Mouse (Mus musculus): ENCODE measurements around the gene Smyd4. TPM values are rescaled to one million over a fixed set of nuclear protein-coding genes. Genes with fewer than 3 reads are reported as not detected.

Smyd4 gene
- polyA plus RNA-seq, 1 experiment from 2014 or later = 4.6 TPM

GRCm38 (mm10) chr11:75431307-75431706, 83.1 kb downstream of the Smyd4 start:
- H3K9me3 ChIP-seq (replicated peaks; ENCODE audit: control insufficient read depth, low read length) = 0 out of 2 replicates have a peak, but pooled peaks cover 3% of the 10 kb centered on the region
- no peak overlapping the region for H3K4me3 ChIP-seq (ENCODE audit: low read depth, low read length)
- H3K4me1 ChIP-seq (ENCODE audit: control insufficient read depth, low read depth, low read length) = no peaks in the 10 kb centered on the region; the same call in none of the 2 replicates
- WGBS (ENCODE audit: insufficient replicate concordance) = 77% methylated on average over 11 of the region's 11 CpGs
- no peak for ATAC-seq (ENCODE audit: low read depth)
- no peak overlapping the region for H3K9ac ChIP-seq (ENCODE audit: low read depth, low read length)
- no peaks in the 10 kb centered on the region for H3K27me3 ChIP-seq (ENCODE audit: control insufficient read depth, insufficient read depth, low read depth, low read length)
- H3K27ac ChIP-seq (ENCODE audit: low read length) = no peak overlapping the region
- H3K4me2 ChIP-seq (ENCODE audit: low read depth, low read length) = no peak overlapping the region
- H3K36me3 ChIP-seq (ENCODE audit: control insufficient read depth, insufficient read depth) = peaks cover 22% of the 10 kb centered on the region

GRCm38 (mm10) chr11:75434138-75434537, 85.9 kb downstream of the Smyd4 start:
- Histone ChIP-seq H3K9ac (ENCODE audit: low read depth, low read length) (no peak overlapping the region), H3K4me2 (ENCODE audit: low read depth, low read length) (no peak overlapping the region), H3K4me1 (ENCODE audit: control insufficient read depth, low read depth, low read length) (no peaks in the 10 kb centered on the region; the same call in 1 of the 2 replicates), H3K27ac (ENCODE audit: low read length) (no peak overlapping the region), H3K36me3 (ENCODE audit: control insufficient read depth, insufficient read depth) (peaks cover 22% of the 10 kb centered on the region), H3K27me3 (ENCODE audit: control insufficient read depth, insufficient read depth, low read depth, low read length) (no peaks in the 10 kb centered on the region), H3K4me3 (ENCODE audit: low read depth, low read length) (no peak overlapping the region), H3K9me3 (replicated peaks; ENCODE audit: control insufficient read depth, low read length) (0 out of 2 replicates have a peak, but pooled peaks cover 3% of the 10 kb centered on the region)
- WGBS (ENCODE audit: insufficient replicate concordance) = 76% methylated on average over 5 of the region's 5 CpGs
- ATAC-seq (ENCODE audit: low read depth) = no peak

- 0 out of 2 replicates have a peak, but pooled peaks cover 3% of the 10 kb centered on the region for H3K9me3 ChIP-seq (replicated peaks; ENCODE audit: control insufficient read depth, low read length)
- peak overlapping the region; percentile 47 for H3K4me3 ChIP-seq (ENCODE audit: low read depth, low read length)
- H3K36me3 ChIP-seq (ENCODE audit: control insufficient read depth, insufficient read depth) = peaks cover 34% of the 10 kb centered on the region
- H3K27ac ChIP-seq (ENCODE audit: low read length) = peak overlapping the region; percentile 64
- H3K27me3 ChIP-seq (ENCODE audit: control insufficient read depth, insufficient read depth, low read depth, low read length) = no peaks in the 10 kb centered on the region
- no peak for ATAC-seq (ENCODE audit: low read depth)
- 67% methylated on average over 13 of the region's 13 CpGs for WGBS (ENCODE audit: insufficient replicate concordance)
- peak overlapping the region; percentile 44 for H3K9ac ChIP-seq (ENCODE audit: low read depth, low read length)
- peaks cover 3% of the 10 kb centered on the region for H3K4me1 ChIP-seq (ENCODE audit: control insufficient read depth, low read depth, low read length)
- H3K4me2 ChIP-seq (ENCODE audit: low read depth, low read length) = peak overlapping the region; percentile 16; the same call in 1 of the 2 replicates
These were observed 90.0 kb downstream of the Smyd4 start for GRCm38 (mm10) chr11:75438194-75438593.

GRCm38 (mm10) chr11:75438804-75439203, 90.6 kb downstream of the Smyd4 start:
- peaks cover 3% of the 10 kb centered on the region for H3K4me1 ChIP-seq (ENCODE audit: control insufficient read depth, low read depth, low read length)
- H3K27me3 ChIP-seq (ENCODE audit: control insufficient read depth, insufficient read depth, low read depth, low read length) = no peaks in the 10 kb centered on the region
- no peak for ATAC-seq (ENCODE audit: low read depth)
- peak overlapping the region; percentile 64 for H3K27ac ChIP-seq (ENCODE audit: low read length)
- H3K4me2 ChIP-seq (ENCODE audit: low read depth, low read length) = no peak overlapping the region
- H3K36me3 ChIP-seq (ENCODE audit: control insufficient read depth, insufficient read depth) = peaks cover 37% of the 10 kb centered on the region
- H3K9me3 ChIP-seq (replicated peaks; ENCODE audit: control insufficient read depth, low read length) = 0 out of 2 replicates have a peak, but pooled peaks cover 3% of the 10 kb centered on the region
- H3K9ac ChIP-seq (ENCODE audit: low read depth, low read length) = peak overlapping the region; percentile 44
- WGBS (ENCODE audit: insufficient replicate concordance) = 82% methylated on average over 3 of the region's 3 CpGs
- peak overlapping the region; percentile 47 for H3K4me3 ChIP-seq (ENCODE audit: low read depth, low read length)

GRCm38 (mm10) chr11:75439363-75439762, 91.1 kb downstream of the Smyd4 start, which contains the start of gene Serpinf2:
Serpinf2 (minus strand) TSS chr11:75439591.
- H3K4me2 ChIP-seq (ENCODE audit: low read depth, low read length) = peak within 1 kb of the TSS; percentile 14; the same call in 1 of the 2 replicates
- peaks cover 42% of the 10 kb centered on the region for H3K36me3 ChIP-seq (ENCODE audit: control insufficient read depth, insufficient read depth)
- H3K27me3 ChIP-seq (ENCODE audit: control insufficient read depth, insufficient read depth, low read depth, low read length) = no peaks in the 10 kb centered on the region
- peak within 1 kb of the TSS; percentile 69 for H3K27ac ChIP-seq (ENCODE audit: low read length)
- peak; percentile 71 for ATAC-seq (ENCODE audit: low read depth)
- H3K9me3 ChIP-seq (replicated peaks; ENCODE audit: control insufficient read depth, low read length) = 0 out of 2 replicates have a peak, but pooled peaks cover under 1% of the 10 kb centered on the region
- peaks cover 5% of the 10 kb centered on the region for H3K4me1 ChIP-seq (ENCODE audit: control insufficient read depth, low read depth, low read length)
- H3K4me3 ChIP-seq (ENCODE audit: low read depth, low read length) = peak within 1 kb of the TSS; percentile 47
- 67% methylated on average over 6 of the region's 6 CpGs for WGBS (ENCODE audit: insufficient replicate concordance)
- H3K9ac ChIP-seq (ENCODE audit: low read depth, low read length) = peak within 1 kb of the TSS; percentile 44

- H3K27me3 ChIP-seq (ENCODE audit: control insufficient read depth, insufficient read depth, low read depth, low read length) = no peaks in the 10 kb centered on the region
- H3K9me3 ChIP-seq (replicated peaks; ENCODE audit: control insufficient read depth, low read length) = no peaks in the 10 kb centered on the region
- ATAC-seq (ENCODE audit: low read depth) = no peak
- H3K4me3 ChIP-seq (ENCODE audit: low read depth, low read length) = no peak overlapping the region
- no peak overlapping the region for H3K9ac ChIP-seq (ENCODE audit: low read depth, low read length)
- H3K36me3 ChIP-seq (ENCODE audit: control insufficient read depth, insufficient read depth) = peaks cover 44% of the 10 kb centered on the region
- peaks cover 11% of the 10 kb centered on the region for H3K4me1 ChIP-seq (ENCODE audit: control insufficient read depth, low read depth, low read length)
- H3K4me2 ChIP-seq (ENCODE audit: low read depth, low read length) = peak overlapping the region; percentile 14; the same call in 1 of the 2 replicates
- WGBS (ENCODE audit: insufficient replicate concordance) = 75% methylated on average over 3 of the region's 3 CpGs
- peak overlapping the region; percentile 69 for H3K27ac ChIP-seq (ENCODE audit: low read length)
These were observed 91.7 kb downstream of the Smyd4 start for GRCm38 (mm10) chr11:75439951-75440350.

GRCm38 (mm10) chr11:75441034-75441433, 92.8 kb downstream of the Smyd4 start:
- no peaks in the 10 kb centered on the region for H3K9me3 ChIP-seq (replicated peaks; ENCODE audit: control insufficient read depth, low read length)
- H3K27me3 ChIP-seq (ENCODE audit: control insufficient read depth, insufficient read depth, low read depth, low read length) = no peaks in the 10 kb centered on the region
- H3K27ac ChIP-seq (ENCODE audit: low read length) = no peak overlapping the region
- 80% methylated on average over 7 of the region's 7 CpGs for WGBS (ENCODE audit: insufficient replicate concordance)
- H3K9ac ChIP-seq (ENCODE audit: low read depth, low read length) = no peak overlapping the region
- H3K4me3 ChIP-seq (ENCODE audit: low read depth, low read length) = no peak overlapping the region
- ATAC-seq (ENCODE audit: low read depth) = no peak
- H3K4me1 ChIP-seq (ENCODE audit: control insufficient read depth, low read depth, low read length) = peaks cover 11% of the 10 kb centered on the region
- peaks cover 48% of the 10 kb centered on the region for H3K36me3 ChIP-seq (ENCODE audit: control insufficient read depth, insufficient read depth)
- no peak overlapping the region for H3K4me2 ChIP-seq (ENCODE audit: low read depth, low read length)

- Histone ChIP-seq H3K27ac (ENCODE audit: low read length) (no peak overlapping the region), H3K9ac (ENCODE audit: low read depth, low read length) (no peak overlapping the region), H3K36me3 (ENCODE audit: control insufficient read depth, insufficient read depth) (peaks cover 54% of the 10 kb centered on the region), H3K9me3 (replicated peaks; ENCODE audit: control insufficient read depth, low read length) (no peaks in the 10 kb centered on the region), H3K4me3 (ENCODE audit: low read depth, low read length) (no peak overlapping the region), H3K27me3 (ENCODE audit: control insufficient read depth, insufficient read depth, low read depth, low read length) (no peaks in the 10 kb centered on the region), H3K4me1 (ENCODE audit: control insufficient read depth, low read depth, low read length) (peaks cover 11% of the 10 kb centered on the region), H3K4me2 (ENCODE audit: low read depth, low read length) (no peak overlapping the region)
- no peak for ATAC-seq (ENCODE audit: low read depth)
- 92% methylated on average over 16 of the region's 16 CpGs for WGBS (ENCODE audit: insufficient replicate concordance)
These were observed 93.4 kb downstream of the Smyd4 start for GRCm38 (mm10) chr11:75441601-75442000.

- Histone ChIP-seq H3K4me2 (ENCODE audit: low read depth, low read length) (no peak overlapping the region), H3K27ac (ENCODE audit: low read length) (peak overlapping the region; percentile 83), H3K36me3 (ENCODE audit: control insufficient read depth, insufficient read depth) (peaks cover 72% of the 10 kb centered on the region), H3K9ac (ENCODE audit: low read depth, low read length) (no peak overlapping the region), H3K4me1 (ENCODE audit: control insufficient read depth, low read depth, low read length) (peaks cover 27% of the 10 kb centered on the region), H3K9me3 (replicated peaks; ENCODE audit: control insufficient read depth, low read length) (no peaks in the 10 kb centered on the region), H3K27me3 (ENCODE audit: control insufficient read depth, insufficient read depth, low read depth, low read length) (no peaks in the 10 kb centered on the region), H3K4me3 (ENCODE audit: low read depth, low read length) (no peak overlapping the region)
- ATAC-seq (ENCODE audit: low read depth) = peak; percentile 83
- 74% methylated on average over 8 of the region's 8 CpGs for WGBS (ENCODE audit: insufficient replicate concordance)
These were observed 95.5 kb downstream of the Smyd4 start for GRCm38 (mm10) chr11:75443711-75444110.
